Mouse (Mus musculus): ENCODE data around the gene Itga3.

GRCm38 (mm10) chr11:94997596-94997995 lies 79.0 kb downstream of the Itga3 start:
- TF ChIP-seq CTCF (conservative IDR thresholded peaks at IDR 0.05; ENCODE audit: low read length) (no peak), POU5F1 (IDR thresholded peaks at IDR 0.05; ENCODE audit: borderline replicate concordance, low read length) (no peak)

All from E14TG2a.4 (cell line).